Mouse (Mus musculus) stomach, embryonic 15.5 days (tissue): ENCODE measurements around the gene Nfrkb. TPM values are rescaled to one million over a fixed set of nuclear protein-coding genes. Genes with fewer than 3 reads are reported as not detected.

Source experiments
- ATAC-seq: fragments of 200-750 bp; cut with Nextera tagmentation; 2 replicates; pipeline ENCODE4 v1.8.0; 2017; ENCODE audit warnings: low read depth, moderate number of reproducible peaks, moderate TSS enrichment; ENCODE audit not compliant: insufficient read depth, low FRiP score
- H3K27ac ChIP-seq: fragments of 300-500 bp; sonication (generic); 2 replicates; pipeline ENCODE4 v1.5.1; 2015; ENCODE audit warnings: mild to moderate bottlenecking, inconsistent platforms
- H3K27me3 ChIP-seq: fragments of 300-500 bp; sonication (generic); replicated peaks from 2 replicates; pipeline ENCODE4 v1.6.1; 2015; ENCODE audit warnings: inconsistent platforms
- H3K36me3 ChIP-seq: fragments of 300-500 bp; sonication (generic); 2 replicates; pipeline ENCODE4 v1.6.1; 2015; ENCODE audit warnings: inconsistent platforms
- H3K4me1 ChIP-seq: fragments of 300-500 bp; sonication (generic); 2 replicates; pipeline ENCODE4 v1.6.1; 2015; ENCODE audit warnings: inconsistent platforms
- H3K4me2 ChIP-seq: fragments of 300-500 bp; sonication (generic); 2 replicates; pipeline ENCODE4 v1.6.1; 2015; ENCODE audit warnings: mild to moderate bottlenecking, inconsistent platforms
- H3K4me3 ChIP-seq: fragments of 300-500 bp; sonication (generic); replicated peaks from 2 replicates; pipeline ENCODE4 v1.5.1; 2015; ENCODE audit warnings: inconsistent platforms
- H3K9ac ChIP-seq: fragments of 300-500 bp; sonication (generic); 2 replicates; pipeline ENCODE4 v1.6.1; 2015; ENCODE audit warnings: inconsistent platforms
- H3K9me3 ChIP-seq: fragments of 300-500 bp; sonication (generic); 2 replicates; pipeline ENCODE4 v1.6.1; 2016; ENCODE audit warnings: inconsistent platforms
- WGBS: fragments of 180-500 bp; shearing (Covaris S2); methylation state at CpG from one replicate; pipeline ENCODE4 v1.1.7; 2015; 5-methylcytosine and 5-hydroxymethylcytosine counted together
- polyA plus RNA-seq: library from polyadenylated mRNA; unstranded; fragments of >200 nt; fragmentation: Nextera tagmentation; extraction: Ambion mirVana; gene quantifications from 2 replicates; pipeline ENCODE4 v1.2.1, GENCODE M21; 2015

Nfrkb gene
- polyA plus RNA-seq, 1 experiment from 2014 or later = 16.5 TPM

DNA sequence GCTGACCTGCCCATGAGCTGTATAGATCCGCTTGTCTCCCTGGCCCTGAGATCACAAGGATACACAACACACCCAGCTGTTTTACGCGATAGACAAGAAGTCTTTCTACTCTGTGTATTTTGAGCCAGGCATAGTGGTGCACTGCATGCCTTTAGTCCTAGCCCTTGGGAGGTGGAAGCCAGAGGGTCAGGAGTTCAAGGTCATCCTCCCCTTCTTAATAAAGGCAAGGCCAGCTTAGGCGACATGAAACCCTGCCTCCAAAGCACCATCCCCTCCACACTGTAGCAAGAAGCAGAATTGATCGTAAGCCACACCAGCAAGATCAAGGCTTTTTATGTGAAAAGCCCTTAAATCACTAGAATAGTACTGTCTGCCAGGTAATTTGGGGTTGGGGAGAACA, 45.8 kb downstream of the Nfrkb start:
- H3K4me2 ChIP-seq = no peak overlapping the region
- H3K27ac ChIP-seq = no peak overlapping the region
- ATAC-seq = no peak
- no peaks in the 10 kb centered on the region for H3K36me3 ChIP-seq
- no peaks in the 10 kb centered on the region for H3K27me3 ChIP-seq
- 79% methylated on average over 5 of the region's 5 CpGs for WGBS
- H3K9ac ChIP-seq = no peak overlapping the region
- H3K4me3 ChIP-seq = no peak overlapping the region
- no peaks in the 10 kb centered on the region for H3K4me1 ChIP-seq
- no peaks in the 10 kb centered on the region for H3K9me3 ChIP-seq

DNA sequence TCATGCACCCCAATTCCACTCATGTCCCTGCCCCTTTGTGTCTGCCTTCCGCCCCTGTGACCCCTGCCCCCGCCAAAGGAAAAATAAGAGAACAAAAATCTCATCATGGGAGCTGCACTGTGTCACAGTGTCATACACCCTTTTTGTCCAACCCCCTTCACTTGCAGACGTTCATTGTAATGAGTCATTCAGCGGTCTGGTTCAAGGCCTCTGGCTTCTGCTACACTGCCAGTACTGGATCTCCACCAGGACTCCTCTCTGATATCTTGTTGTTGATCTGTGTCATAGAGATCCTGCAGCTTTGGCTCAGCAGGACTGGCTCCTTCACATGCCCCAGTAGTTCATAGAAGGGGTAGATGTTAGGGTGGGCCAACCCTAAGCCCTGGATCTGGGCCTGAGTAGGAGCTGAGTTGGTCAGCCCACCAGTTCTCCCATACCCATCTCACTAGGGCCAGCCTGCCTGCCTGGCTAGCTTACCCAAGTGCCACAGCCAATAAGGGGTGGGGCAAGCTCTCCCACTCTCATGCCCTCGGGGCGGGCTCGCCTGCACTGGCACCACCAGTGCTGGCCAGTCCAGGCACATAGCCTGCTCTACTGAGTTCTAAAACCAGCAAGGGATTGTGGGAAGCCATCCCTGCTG, 46.5 kb downstream of the Nfrkb start:
- no peak overlapping the region for H3K4me2 ChIP-seq
- no peak for ATAC-seq
- no peaks in the 10 kb centered on the region for H3K36me3 ChIP-seq
- WGBS = 73% methylated on average over 7 of the region's 7 CpGs
- no peak overlapping the region for H3K9ac ChIP-seq
- no peak overlapping the region for H3K27ac ChIP-seq
- no peaks in the 10 kb centered on the region for H3K9me3 ChIP-seq
- H3K4me3 ChIP-seq = no peak overlapping the region
- H3K27me3 ChIP-seq = no peaks in the 10 kb centered on the region
- no peaks in the 10 kb centered on the region for H3K4me1 ChIP-seq

DNA sequence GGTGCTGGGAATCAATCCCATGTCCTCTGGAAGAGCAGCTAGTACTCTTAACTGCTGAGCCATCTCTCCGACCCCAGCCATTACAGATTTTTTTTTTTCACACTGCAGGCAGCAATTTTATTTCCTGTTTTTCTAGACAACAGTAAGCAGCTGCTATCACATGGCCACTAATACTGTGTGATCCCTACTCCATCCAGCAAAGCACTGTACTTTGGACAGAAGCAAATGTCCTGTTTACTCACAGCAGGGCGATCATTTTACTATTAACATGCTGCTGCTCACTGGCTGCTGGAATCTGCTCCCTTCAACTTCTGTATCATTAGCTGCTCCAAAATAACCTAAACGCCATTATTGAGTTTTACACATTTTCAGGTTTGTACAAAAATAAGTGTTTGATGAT, 47.4 kb downstream of the Nfrkb start:
- 80% methylated on average over 3 of the region's 3 CpGs for WGBS
- H3K9me3 ChIP-seq = no peaks in the 10 kb centered on the region
- H3K4me3 ChIP-seq = no peak overlapping the region
- no peak overlapping the region for H3K27ac ChIP-seq
- no peaks in the 10 kb centered on the region for H3K4me1 ChIP-seq
- H3K4me2 ChIP-seq = no peak overlapping the region
- no peak for ATAC-seq
- H3K36me3 ChIP-seq = no peaks in the 10 kb centered on the region
- H3K27me3 ChIP-seq = no peaks in the 10 kb centered on the region
- H3K9ac ChIP-seq = no peak overlapping the region

DNA sequence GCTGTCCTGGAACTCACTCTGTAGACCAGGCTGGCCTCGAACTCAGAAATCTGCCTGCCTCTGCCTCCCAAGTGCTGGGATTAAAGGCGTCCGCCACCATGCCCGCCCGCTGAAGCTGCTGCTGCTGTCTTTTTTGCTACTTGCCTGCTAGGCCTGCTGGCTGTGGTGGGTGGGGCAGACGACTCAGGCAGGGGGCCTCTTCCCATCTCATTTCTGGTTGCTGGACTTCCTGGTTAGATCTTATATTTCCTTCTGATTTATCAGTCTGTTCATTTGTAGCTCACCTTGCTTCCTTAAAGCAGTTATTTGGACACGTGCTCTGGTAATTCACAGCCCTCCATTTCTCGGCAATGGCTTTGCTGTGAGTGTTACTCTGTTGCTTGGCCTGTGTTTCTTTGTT, 49.4 kb downstream of the Nfrkb start:
- H3K27me3 ChIP-seq = no peaks in the 10 kb centered on the region
- no peaks in the 10 kb centered on the region for H3K36me3 ChIP-seq
- H3K9ac ChIP-seq = no peak overlapping the region
- H3K9me3 ChIP-seq = no peaks in the 10 kb centered on the region
- H3K4me3 ChIP-seq = no peak overlapping the region
- WGBS = 85% methylated on average over 8 of the region's 8 CpGs
- H3K4me2 ChIP-seq = no peak overlapping the region
- no peaks in the 10 kb centered on the region for H3K4me1 ChIP-seq
- H3K27ac ChIP-seq = no peak overlapping the region
- no peak for ATAC-seq

DNA sequence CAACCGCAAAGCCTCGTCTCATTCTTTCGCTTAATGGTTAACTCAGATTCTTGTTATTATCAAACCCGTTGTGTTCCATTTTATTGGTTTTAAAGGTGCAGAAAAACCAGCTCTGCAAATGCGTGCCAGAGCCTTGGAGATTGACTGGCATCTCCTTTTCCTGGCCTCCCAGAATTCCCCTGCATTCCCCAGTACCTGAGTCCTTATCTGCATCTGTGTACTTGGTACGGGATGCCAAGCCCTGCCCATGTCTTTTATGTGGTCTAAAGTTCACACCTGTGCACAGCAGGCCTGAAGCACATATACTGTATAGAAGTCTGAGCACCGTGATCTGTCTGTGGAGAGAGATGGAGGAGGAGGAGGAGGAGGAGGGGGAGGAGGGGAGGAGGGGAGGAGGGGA, 51.9 kb downstream of the Nfrkb start:
- peak overlapping the region; percentile 68 for H3K27ac ChIP-seq

DNA sequence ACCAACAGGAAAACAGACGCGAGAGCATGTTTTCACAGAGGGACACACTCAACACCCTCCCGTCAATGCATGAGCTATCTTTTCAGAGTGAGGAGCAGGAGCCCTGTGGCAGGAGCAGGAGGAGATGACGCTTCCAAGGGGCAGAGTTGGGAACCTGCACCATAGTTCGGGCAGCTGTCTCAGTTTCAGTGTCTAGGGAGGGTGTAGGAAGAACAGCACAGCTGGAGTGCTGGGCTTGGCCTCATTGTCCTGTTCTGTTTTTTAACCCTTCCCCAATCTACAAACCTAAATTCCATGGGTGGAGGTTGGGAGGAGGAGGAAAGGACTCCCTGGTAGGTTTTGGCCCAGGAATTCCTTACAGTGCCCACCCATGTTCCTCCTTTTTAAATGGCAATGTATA, 52.8 kb downstream of the Nfrkb start:
- no peak overlapping the region for H3K27ac ChIP-seq
- no peak overlapping the region for H3K9ac ChIP-seq
- 61% methylated on average over 5 of the region's 5 CpGs for WGBS
- H3K36me3 ChIP-seq = no peaks in the 10 kb centered on the region
- H3K4me1 ChIP-seq = no peaks in the 10 kb centered on the region
- H3K27me3 ChIP-seq = no peaks in the 10 kb centered on the region
- no peak for ATAC-seq
- no peaks in the 10 kb centered on the region for H3K9me3 ChIP-seq
- H3K4me3 ChIP-seq = no peak overlapping the region
- no peak overlapping the region for H3K4me2 ChIP-seq

More for the DNA sequence above, 51.9 kb downstream of the Nfrkb start:
- Histone ChIP-seq H3K36me3 (no peaks in the 10 kb centered on the region), H3K9ac (no peak overlapping the region), H3K4me1 (no peaks in the 10 kb centered on the region), H3K4me2 (0 out of 2 replicates have a peak overlapping the region, but pooled peaks have one; percentile 19), H3K27me3 (no peaks in the 10 kb centered on the region), H3K4me3 (no peak overlapping the region), H3K9me3 (no peaks in the 10 kb centered on the region)
- 60% methylated on average over 7 of the region's 7 CpGs for WGBS
- peak; percentile 97 for ATAC-seq

DNA sequence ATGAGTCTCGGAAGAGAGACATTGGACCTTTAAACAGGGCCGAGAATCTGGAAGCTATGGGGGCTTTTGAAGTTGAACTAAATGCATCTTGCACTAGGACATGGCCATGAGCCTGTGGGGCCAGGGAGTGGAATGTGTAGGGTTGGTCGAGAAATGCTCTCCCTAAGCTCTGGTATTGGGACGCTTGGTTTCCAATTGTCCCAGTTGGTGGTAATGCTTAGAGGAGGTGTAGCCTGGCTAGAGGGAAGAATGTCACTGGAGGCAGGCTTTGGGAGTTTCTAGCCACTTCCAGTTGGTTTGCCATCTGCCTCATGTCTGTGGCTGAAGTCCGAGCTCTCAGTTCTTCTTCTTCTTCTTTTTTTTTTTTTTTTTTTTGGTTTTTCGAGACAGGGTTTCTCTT, 53.3 kb downstream of the Nfrkb start:
- H3K9ac ChIP-seq = no peak overlapping the region
- ATAC-seq = no peak
- 81% methylated on average over 6 of the region's 6 CpGs for WGBS
- no peaks in the 10 kb centered on the region for H3K27me3 ChIP-seq
- no peaks in the 10 kb centered on the region for H3K36me3 ChIP-seq
- H3K4me1 ChIP-seq = no peaks in the 10 kb centered on the region
- no peaks in the 10 kb centered on the region for H3K9me3 ChIP-seq
- H3K4me2 ChIP-seq = no peak overlapping the region
- H3K27ac ChIP-seq = no peak overlapping the region
- no peak overlapping the region for H3K4me3 ChIP-seq

DNA sequence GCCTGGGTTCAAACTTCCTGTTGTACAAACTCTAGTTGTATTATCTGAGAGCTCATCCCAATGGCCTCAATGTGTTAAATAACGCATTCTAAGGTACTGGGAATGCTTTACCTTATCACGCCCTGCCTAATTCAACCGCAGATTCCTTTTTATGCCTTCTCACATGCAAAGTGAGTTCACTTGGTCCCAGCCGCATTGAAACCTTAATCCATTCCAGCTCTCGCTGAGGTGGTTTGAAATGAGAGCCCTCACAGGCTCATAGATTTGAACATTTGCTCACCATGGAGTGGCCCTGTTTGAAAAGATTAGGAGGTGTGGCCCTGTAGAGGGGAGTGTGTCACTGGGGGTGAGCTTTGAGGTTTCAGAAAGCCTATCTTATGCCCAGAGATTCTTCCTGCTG, 54.4 kb downstream of the Nfrkb start:
- Histone ChIP-seq H3K36me3 (no peaks in the 10 kb centered on the region), H3K4me2 (no peak overlapping the region), H3K9me3 (no peaks in the 10 kb centered on the region), H3K9ac (no peak overlapping the region), H3K4me3 (no peak overlapping the region), H3K4me1 (no peaks in the 10 kb centered on the region), H3K27ac (no peak overlapping the region), H3K27me3 (no peaks in the 10 kb centered on the region)
- 89% methylated on average over 5 of the region's 5 CpGs for WGBS
- no peak for ATAC-seq

DNA sequence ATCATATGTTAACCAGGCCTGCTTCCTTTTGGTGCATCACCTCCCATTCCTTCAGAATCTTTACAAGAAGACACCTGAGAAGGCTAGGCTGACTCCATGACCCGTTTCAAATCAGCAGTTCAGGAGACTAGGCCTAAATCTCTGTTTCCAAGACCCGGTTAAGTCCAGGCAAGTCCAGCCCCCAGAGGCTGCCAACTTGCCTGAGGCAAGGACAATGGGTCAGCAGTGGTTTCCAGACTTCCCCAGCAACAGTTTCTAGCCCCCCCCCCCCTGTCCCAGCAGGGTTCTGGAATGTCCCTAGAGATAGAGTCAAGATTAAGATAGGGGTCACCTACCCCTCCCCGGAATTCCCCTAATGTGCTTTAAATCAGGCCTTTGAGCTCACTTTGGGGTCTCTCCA, 55.5 kb downstream of the Nfrkb start:
- H3K9me3 ChIP-seq = no peaks in the 10 kb centered on the region
- no peak for ATAC-seq
- WGBS = 91% methylated on average over 3 of the region's 3 CpGs
- H3K27me3 ChIP-seq = no peaks in the 10 kb centered on the region
- H3K4me1 ChIP-seq = no peaks in the 10 kb centered on the region
- no peak overlapping the region for H3K27ac ChIP-seq
- no peak overlapping the region for H3K4me3 ChIP-seq
- no peak overlapping the region for H3K4me2 ChIP-seq
- H3K36me3 ChIP-seq = no peaks in the 10 kb centered on the region
- no peak overlapping the region for H3K9ac ChIP-seq

DNA sequence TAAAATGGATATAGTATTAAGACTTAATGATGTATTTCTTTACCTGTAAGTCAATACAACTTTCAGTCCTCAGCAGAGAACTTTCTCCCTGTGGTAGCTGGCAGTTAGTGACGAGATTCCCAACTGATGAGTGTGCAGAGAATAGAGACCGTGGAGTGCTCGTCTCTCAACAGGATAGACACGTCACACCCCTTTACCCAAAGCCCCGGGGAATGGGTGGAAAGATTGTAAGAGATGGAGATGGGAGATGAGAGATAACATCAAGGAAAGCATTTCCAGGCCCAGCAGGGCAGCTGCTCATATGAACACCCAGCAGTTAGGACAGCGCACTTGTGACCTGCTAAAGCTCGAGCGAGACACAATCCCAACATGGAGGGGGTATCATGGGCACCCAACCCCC, 58.2 kb downstream of the Nfrkb start:
- H3K4me2 ChIP-seq = no peak overlapping the region
- H3K4me3 ChIP-seq = no peak overlapping the region
- H3K9ac ChIP-seq = no peak overlapping the region
- no peaks in the 10 kb centered on the region for H3K27me3 ChIP-seq
- no peak for ATAC-seq
- H3K36me3 ChIP-seq = no peaks in the 10 kb centered on the region
- no peaks in the 10 kb centered on the region for H3K4me1 ChIP-seq
- 66% methylated on average over 8 of the region's 8 CpGs for WGBS
- H3K9me3 ChIP-seq = no peaks in the 10 kb centered on the region
- no peak overlapping the region for H3K27ac ChIP-seq

DNA sequence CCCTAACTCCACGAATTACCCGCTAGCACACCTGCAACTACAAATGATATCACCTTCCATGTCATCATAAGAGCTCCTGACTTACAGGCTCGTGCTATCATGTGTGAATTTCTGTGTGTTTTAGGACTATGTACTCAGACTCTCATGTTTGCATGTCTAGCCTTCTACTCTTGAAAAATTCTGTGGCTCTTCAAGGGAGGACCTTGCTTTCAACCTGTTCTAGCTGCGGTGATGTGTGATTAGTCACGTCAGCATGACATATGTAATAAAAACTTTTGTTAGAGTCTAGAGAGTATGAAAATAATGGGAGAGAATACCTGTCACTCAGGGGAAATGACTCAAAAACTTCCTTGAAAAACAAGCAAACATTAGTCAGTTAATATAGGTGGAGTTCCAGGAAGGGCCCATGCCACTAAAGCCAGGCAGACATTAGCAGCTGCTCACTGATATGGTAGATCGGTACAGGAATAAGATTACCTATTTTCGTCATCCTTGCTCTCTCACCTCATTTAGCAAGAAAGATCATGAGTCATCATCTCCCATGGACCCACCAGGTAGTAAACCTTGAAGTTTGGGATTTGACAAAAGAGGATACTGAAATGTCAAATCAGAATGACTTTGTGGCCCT, 63.3 kb downstream of the Nfrkb start:
- 78% methylated on average over 7 of the region's 7 CpGs for WGBS
- no peak for ATAC-seq
- Histone ChIP-seq H3K9me3 (no peaks in the 10 kb centered on the region), H3K4me3 (no peak overlapping the region), H3K27ac (no peak overlapping the region; the same call in 1 of the 2 replicates), H3K4me1 (no peaks in the 10 kb centered on the region), H3K4me2 (no peak overlapping the region), H3K9ac (no peak overlapping the region), H3K36me3 (no peaks in the 10 kb centered on the region), H3K27me3 (no peaks in the 10 kb centered on the region)

DNA sequence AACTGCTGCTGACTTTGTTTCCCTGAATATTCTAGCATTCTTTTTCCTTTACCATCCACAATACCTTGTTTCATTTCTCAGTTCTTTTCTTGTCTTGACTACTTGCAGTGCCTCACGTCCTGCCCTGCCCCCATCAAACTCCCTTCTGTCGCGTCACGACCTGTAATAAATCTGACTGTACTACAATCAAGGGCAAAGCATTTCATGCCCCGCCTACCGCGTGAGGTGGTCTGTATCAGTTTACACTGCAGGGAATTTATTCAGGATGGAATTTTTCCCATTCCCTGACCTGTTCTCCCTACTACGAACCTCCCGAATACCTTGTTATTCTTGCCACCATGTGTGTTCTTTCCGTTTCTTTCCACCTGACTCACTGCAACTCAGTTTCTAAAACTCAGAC, 66.2 kb downstream of the Nfrkb start:
- no peak overlapping the region for H3K27ac ChIP-seq
- H3K4me2 ChIP-seq = no peak overlapping the region
- no peak overlapping the region for H3K4me3 ChIP-seq
- no peaks in the 10 kb centered on the region for H3K4me1 ChIP-seq
- H3K27me3 ChIP-seq = no peaks in the 10 kb centered on the region
- WGBS = 38% methylated on average over 10 of the region's 10 CpGs
- no peaks in the 10 kb centered on the region for H3K9me3 ChIP-seq
- H3K9ac ChIP-seq = no peak overlapping the region
- H3K36me3 ChIP-seq = no peaks in the 10 kb centered on the region
- no peak for ATAC-seq

DNA sequence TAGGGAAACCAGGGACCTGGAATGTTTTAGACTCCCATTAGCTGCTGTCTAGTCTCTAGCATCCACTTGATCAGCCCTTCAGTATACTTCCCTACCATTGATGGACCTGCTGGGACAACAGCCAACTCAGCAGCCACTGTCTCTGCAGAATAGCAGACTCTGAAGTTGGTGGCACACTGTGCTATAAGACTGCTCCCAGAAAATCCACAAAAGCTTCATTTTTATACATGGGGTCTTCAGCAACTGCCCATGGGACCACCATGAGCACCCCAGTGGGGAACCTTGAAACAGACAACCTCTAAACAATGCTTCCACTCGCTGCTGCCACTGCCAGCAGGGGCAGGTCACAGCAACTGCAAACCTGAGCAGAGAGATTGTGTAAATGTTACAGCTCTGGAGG, 68.4 kb downstream of the Nfrkb start:
- H3K9me3 ChIP-seq = no peaks in the 10 kb centered on the region
- H3K9ac ChIP-seq = no peak overlapping the region
- WGBS = 51% methylated on average over 1 of the region's 1 CpGs
- ATAC-seq = no peak
- no peaks in the 10 kb centered on the region for H3K36me3 ChIP-seq
- no peak overlapping the region for H3K4me3 ChIP-seq
- no peaks in the 10 kb centered on the region for H3K4me1 ChIP-seq
- H3K4me2 ChIP-seq = no peak overlapping the region
- H3K27ac ChIP-seq = no peak overlapping the region
- H3K27me3 ChIP-seq = no peaks in the 10 kb centered on the region
